7 mouse cellular contexts compared by ENCODE assay signal in genomic region chr2:33639301-33640170, GRCm38 (mm10). TPM values are rescaled to one million over a fixed set of nuclear protein-coding genes. Genes with fewer than 3 reads are reported as not detected.
DNase-seq lines count a peak whose midpoint lies in the region; ATAC-seq lines count a peak whose summit lies in the region.

No protein-coding gene starts in this region.

- peak; percentile 35 for DNase-seq in T-cell, adult 2 months (ENCODE audit: low spot score)
- DNase-seq in embryo, embryonic 11 days = peak; percentile 71
- DNase-seq in right cerebral cortex, postnatal 25 days = no peak
- no peak for DNase-seq in left cerebral cortex, postnatal 25 days (ENCODE audit: low spot score in 2 of 2)

- peak overlapping the region; percentile 45 for H3K4me3 ChIP-seq in hindbrain, embryonic 12.5 days
- H3K4me3 ChIP-seq in lung, embryonic 15.5 days = peak overlapping the region; percentile 20
- H3K4me3 ChIP-seq in stomach, embryonic 14.5 days (ENCODE audit: low read depth, low read length) = peak overlapping the region; percentile 29

- ATAC-seq in hindbrain, embryonic 12.5 days (ENCODE audit: low FRiP score) = no peak; the same call in 1 of the 2 replicates
- ATAC-seq in lung, embryonic 15.5 days (ENCODE audit: borderline replicate concordance, extremely low read depth, low FRiP score, low TSS enrichment) = peak; percentile 55
- no peak; the same call in 1 of the 2 replicates for ATAC-seq in stomach, embryonic 14.5 days (ENCODE audit: insufficient number of reproducible peaks, insufficient read depth, low FRiP score, low read depth)

- H3K36me3 ChIP-seq in hindbrain, embryonic 12.5 days = no peaks in the 10 kb centered on the region
- H3K36me3 ChIP-seq in lung, embryonic 15.5 days = no peaks in the 10 kb centered on the region
- no peaks in the 10 kb centered on the region for H3K36me3 ChIP-seq in stomach, embryonic 14.5 days (ENCODE audit: control insufficient read depth, insufficient read depth, low read length)

- intact Hi-C loops in left cerebral cortex, postnatal 25 days (cut with DNase I) = loop anchor here (5.0 kb wide), 1 partner anchor 82 kb away; no protein-coding TSS in a partner anchor

- H3K9me3 ChIP-seq in hindbrain, embryonic 12.5 days (replicated peaks) = no peaks in the 10 kb centered on the region
- H3K9me3 ChIP-seq in lung, embryonic 15.5 days = no peaks in the 10 kb centered on the region
- H3K9me3 ChIP-seq in stomach, embryonic 14.5 days (ENCODE audit: control insufficient read depth, low read depth, low read length) = no peaks in the 10 kb centered on the region

- peak overlapping the region; percentile 68 for H3K9ac ChIP-seq in hindbrain, embryonic 12.5 days
- no peak overlapping the region for H3K9ac ChIP-seq in lung, embryonic 15.5 days
- no peak overlapping the region for H3K9ac ChIP-seq in stomach, embryonic 14.5 days (replicated peaks; ENCODE audit: low read depth, low read length)

- under 1% methylated on average over 68 of the region's 71 CpGs for WGBS in hindbrain, embryonic 12.5 days
- WGBS in lung, embryonic 15.5 days = under 1% methylated on average over 71 of the region's 71 CpGs
- under 1% methylated on average over 71 of the region's 71 CpGs for WGBS in stomach, embryonic 14.5 days

- peak overlapping the region; percentile 77 for H3K27ac ChIP-seq in hindbrain, embryonic 12.5 days
- no peak overlapping the region for H3K27ac ChIP-seq in lung, embryonic 15.5 days
- H3K27ac ChIP-seq in stomach, embryonic 14.5 days (ENCODE audit: low read length) = no peak overlapping the region

- peak overlapping the region; percentile 60 for H3K4me2 ChIP-seq in hindbrain, embryonic 12.5 days (replicated peaks)
- peak overlapping the region; percentile 85 for H3K4me2 ChIP-seq in lung, embryonic 15.5 days
- peak overlapping the region; percentile 25; the same call in 1 of the 2 replicates for H3K4me2 ChIP-seq in stomach, embryonic 14.5 days (replicated peaks; ENCODE audit: low read depth, low read length)

- H3K27me3 ChIP-seq in hindbrain, embryonic 12.5 days = peaks cover 90% of the 10 kb centered on the region
- H3K27me3 ChIP-seq in lung, embryonic 15.5 days = peaks cover 100% of the 10 kb centered on the region
- peaks cover 82% of the 10 kb centered on the region for H3K27me3 ChIP-seq in stomach, embryonic 14.5 days (ENCODE audit: control insufficient read depth, insufficient read depth, low read length)

- peaks cover 23% of the 10 kb centered on the region for H3K4me1 ChIP-seq in hindbrain, embryonic 12.5 days
- H3K4me1 ChIP-seq in lung, embryonic 15.5 days = peaks cover 32% of the 10 kb centered on the region
- peaks cover 11% of the 10 kb centered on the region; the same call in 1 of the 2 replicates for H3K4me1 ChIP-seq in stomach, embryonic 14.5 days (ENCODE audit: control insufficient read depth, insufficient read depth, low read length)

RNA-seq across cellular contexts. Expression of gene Lmx1b, which starts 0.8 kb away (rescaled TPM):
- 5.0 and 5.6 TPM in 2 replicates for polyA plus RNA-seq in hindbrain, embryonic 12.5 days (2016; fragmentation: Nextera tagmentation; extraction: Ambion mirVana)
- 0.09 TPM in 1 of 2 replicates, not detected in the other for polyA plus RNA-seq in lung, embryonic 15.5 days (2015; fragmentation: Nextera tagmentation; extraction: Ambion mirVana)
- polyA plus RNA-seq in stomach, embryonic 14.5 days (2014; fragmentation: Nextera tagmentation; extraction: Ambion mirVana) = not detected in 2 replicates
- under 1 TPM; 0.18 to 0.32 TPM for total RNA-seq in left cerebral cortex, postnatal 25 days (2021)

Comparison
In these comparisons a context has a peak if more than half of its experiments do, and no peak if none do; other contexts are left out.
1. DNase-seq: peak in T-cell, adult 2 months (single experiment) and embryo, embryonic 11 days (single experiment); none in right cerebral cortex, postnatal 25 days (single experiment) and left cerebral cortex, postnatal 25 days (0 of 2).
2. H3K4me2 ChIP-seq: peak in every context shown above with its lines; median percentile 85 in lung, embryonic 15.5 days; 60 in hindbrain, embryonic 12.5 days; 25 in stomach, embryonic 14.5 days.
3. Peak in every context shown above with its lines, with median percentiles within 50 percentile points of each other: H3K4me3 ChIP-seq.